Comparison of ENCODE assay signal across 27 mouse cellular contexts in genomic region chr4:107181866-107182265, GRCm38 (mm10). TPM values are rescaled to one million over a fixed set of nuclear protein-coding genes. Genes with fewer than 3 reads are reported as not detected.
DNase-seq lines count a peak whose midpoint lies in the region; ATAC-seq and TF ChIP-seq lines count a peak whose summit lies in the region.
"Had no signal": no experiment of that assay in that cellular context is flagged by ENCODE, and none has a peak within 500 bp of the region (broad histone marks: within the 10 kb centered on the region; RNA-seq: fewer than 3 reads in every experiment).

No protein-coding gene starts in this region.

- TF ChIP-seq CTCF in embryonic fibroblast, embryonic 13.5 days (IDR thresholded peaks at IDR 0.05; ENCODE audit: borderline replicate concordance, insufficient read depth, low read length), result no peak

- ATAC-seq in erythroblast, adult 5-6 weeks (replicated peaks; ENCODE audit: low FRiP score, poor library complexity, severe bottlenecking), result no peak
- no peak for ATAC-seq in midbrain, embryonic 13.5 days
- ATAC-seq in midbrain, embryonic 16.5 days, result no peak
- ATAC-seq: forebrain, embryonic 16.5 days; inflammation-experienced regulatory T-cells, adult 6 months had no signal

- peak overlapping the region; percentile 37 for H3K4me3 ChIP-seq in erythroblast, embryonic 14.5 days (replicated peaks)
- no peak overlapping the region for H3K4me3 ChIP-seq in midbrain, embryonic 13.5 days (replicated peaks)
- no peak overlapping the region for H3K4me3 ChIP-seq in midbrain, embryonic 10.5 days
- no peak overlapping the region for H3K4me3 ChIP-seq in embryonic fibroblast, embryonic 13.5 days (ENCODE audit: insufficient read depth, low read length)
- H3K4me3 ChIP-seq in midbrain, embryonic 16.5 days (ENCODE audit: low read depth, low read length), result no peak overlapping the region
- H3K4me3 ChIP-seq in forebrain, embryonic 10.5 days, result no peak overlapping the region
- H3K4me3 ChIP-seq: heart, embryonic 10.5 days; midbrain, embryonic 12.5 days had no signal

- H3K4me2 ChIP-seq in midbrain, embryonic 13.5 days (replicated peaks), result peak overlapping the region; percentile 13
- 0 out of 2 replicates have a peak overlapping the region, but pooled peaks have one; percentile 3 for H3K4me2 ChIP-seq in midbrain, embryonic 16.5 days (ENCODE audit: low read length)
- H3K4me2 ChIP-seq: midbrain, embryonic 12.5 days had no signal

- no peaks in the 10 kb centered on the region for H3K27me3 ChIP-seq in erythroblast, embryonic 14.5 days (ENCODE audit: control insufficient read depth)
- no peaks in the 10 kb centered on the region for H3K27me3 ChIP-seq in midbrain, embryonic 13.5 days
- H3K27me3 ChIP-seq in midbrain, embryonic 10.5 days (ENCODE audit: low read depth, poor library complexity, severe bottlenecking), result no peaks in the 10 kb centered on the region
- no peaks in the 10 kb centered on the region for H3K27me3 ChIP-seq in midbrain, embryonic 16.5 days (ENCODE audit: control insufficient read depth, insufficient read depth, low read depth, low read length)
- H3K27me3 ChIP-seq in forebrain, embryonic 10.5 days (ENCODE audit: poor library complexity, severe bottlenecking), result no peaks in the 10 kb centered on the region
- H3K27me3 ChIP-seq: midbrain, embryonic 12.5 days had no signal

- peaks cover 51% of the 10 kb centered on the region for H3K4me1 ChIP-seq in erythroblast, embryonic 14.5 days (ENCODE audit: control insufficient read depth)
- H3K4me1 ChIP-seq in midbrain, embryonic 13.5 days (replicated peaks), result peaks cover 43% of the 10 kb centered on the region
- peaks cover 30% of the 10 kb centered on the region for H3K4me1 ChIP-seq in midbrain, embryonic 10.5 days
- peaks cover 23% of the 10 kb centered on the region for H3K4me1 ChIP-seq in embryonic fibroblast, embryonic 13.5 days (ENCODE audit: control insufficient read depth, insufficient read depth, low read length)
- H3K4me1 ChIP-seq in midbrain, embryonic 16.5 days (ENCODE audit: control insufficient read depth, insufficient read depth, low read length), result peaks cover 35% of the 10 kb centered on the region
- H3K4me1 ChIP-seq in forebrain, embryonic 10.5 days, result peaks cover 29% of the 10 kb centered on the region

- no peak overlapping the region for H3K9ac ChIP-seq in midbrain, embryonic 13.5 days (replicated peaks)
- H3K9ac ChIP-seq in midbrain, embryonic 16.5 days (ENCODE audit: low read depth, low read length), result 0 out of 2 replicates have a peak overlapping the region, but pooled peaks have one; percentile 26
- H3K9ac ChIP-seq: midbrain, embryonic 12.5 days had no signal

- no peak for TF ChIP-seq POLR2A in embryonic fibroblast, embryonic 13.5 days (IDR thresholded peaks at IDR 0.05; ENCODE audit: low read depth, low read length)

- H3K9me3 ChIP-seq in erythroblast, embryonic 14.5 days (ENCODE audit: control insufficient read depth, low read length), result no peaks in the 10 kb centered on the region
- H3K9me3 ChIP-seq in midbrain, embryonic 13.5 days, result no peaks in the 10 kb centered on the region
- no peaks in the 10 kb centered on the region for H3K9me3 ChIP-seq in midbrain, embryonic 10.5 days (replicated peaks)
- no peaks in the 10 kb centered on the region for H3K9me3 ChIP-seq in midbrain, embryonic 16.5 days (replicated peaks; ENCODE audit: control insufficient read depth, low read length, poor library complexity, severe bottlenecking)
- no peaks in the 10 kb centered on the region for H3K9me3 ChIP-seq in forebrain, embryonic 10.5 days
- H3K9me3 ChIP-seq: heart, embryonic 10.5 days; midbrain, embryonic 12.5 days had no signal

- H3K27ac ChIP-seq in midbrain, embryonic 13.5 days, result no peak overlapping the region
- no peak overlapping the region for H3K27ac ChIP-seq in midbrain, embryonic 10.5 days (replicated peaks)
- 0 out of 2 replicates have a peak overlapping the region, but pooled peaks have one; percentile 38 for H3K27ac ChIP-seq in embryonic fibroblast, embryonic 13.5 days (ENCODE audit: insufficient read depth, low read length)
- no peak overlapping the region for H3K27ac ChIP-seq in midbrain, embryonic 16.5 days (ENCODE audit: low read length)
- no peak overlapping the region for H3K27ac ChIP-seq in forebrain, embryonic 10.5 days
- H3K27ac ChIP-seq: heart, embryonic 10.5 days; midbrain, embryonic 12.5 days had no signal

- peaks cover 30% of the 10 kb centered on the region for H3K36me3 ChIP-seq in erythroblast, embryonic 14.5 days (ENCODE audit: control insufficient read depth)
- peaks cover 9% of the 10 kb centered on the region for H3K36me3 ChIP-seq in midbrain, embryonic 13.5 days
- peaks cover 12% of the 10 kb centered on the region for H3K36me3 ChIP-seq in midbrain, embryonic 10.5 days
- peaks cover 5% of the 10 kb centered on the region; the same call in 1 of the 2 replicates for H3K36me3 ChIP-seq in midbrain, embryonic 16.5 days (ENCODE audit: control insufficient read depth, insufficient read depth, low read length)
- H3K36me3 ChIP-seq in forebrain, embryonic 10.5 days (replicated peaks), result peaks cover 14% of the 10 kb centered on the region

- DNase-seq in midbrain, embryonic 10.5 days (ENCODE audit: low spot score), result no peak
- DNase-seq in lung, postnatal 36 days, result no peak
- no peak for DNase-seq in forebrain, embryonic 10.5 days (ENCODE audit: extremely low spot score, low spot score)
- DNase-seq: adrenal gland, postnatal 25 days; cerebellum, adult 11-12 months; cerebellum, postnatal 25 days; embryo, embryonic 11 days; gastrocnemius, postnatal 36 days; kidney, adult 8-10 months; kidney, postnatal 14 days; left cerebral cortex, postnatal 4 days; lung, postnatal 14 days; thymus, postnatal 36 days had no signal

- 90% methylated on average over 6 of the region's 6 CpGs for WGBS in midbrain, embryonic 13.5 days
- 90% methylated on average over 6 of the region's 6 CpGs for WGBS in midbrain, embryonic 10.5 days
- whole genome bisulfite sequencing in midbrain, embryonic 16.5 days, result 84% methylated on average over 6 of the region's 6 CpGs
- WGBS in forebrain, embryonic 10.5 days, result 92% methylated on average over 6 of the region's 6 CpGs

RNA-seq across cellular contexts. Expression of gene Tceanc2, which starts 3.0 kb away (rescaled TPM):
- polyA plus RNA-seq in erythroblast, embryonic 14.5 days (2012), result 2.8 and 3.1 TPM in 2 replicates
- total RNA-seq in erythroblast, adult 5-6 weeks (2015; ENCODE audit: low replicate concordance), result 6.5 and 20.3 TPM in 2 replicates
- total RNA-seq in erythroblast, adult 5-6 weeks (2017; ENCODE audit: low replicate concordance), result 6.0 and 22.4 TPM in 2 replicates
- 28.4 and 45.1 TPM in 2 replicates for polyA plus RNA-seq in midbrain, embryonic 13.5 days (2015; fragmentation: Nextera tagmentation; extraction: Ambion mirVana)
- 30.6 and 39.7 TPM in 2 replicates for polyA plus RNA-seq in midbrain, embryonic 10.5 days (2016; fragmentation: Nextera tagmentation; extraction: Ambion mirVana)
- polyA plus RNA-seq in embryonic fibroblast, embryonic 13.5 days (2011; ENCODE audit: insufficient read length, low read depth, missing spikeins), result 23.0 and 29.7 TPM in 2 replicates
- polyA plus RNA-seq in midbrain, embryonic 16.5 days (2015; fragmentation: Nextera tagmentation; extraction: Ambion mirVana), result 18.1 and 27.2 TPM in 2 replicates
- polyA plus RNA-seq in forebrain, embryonic 10.5 days (2016; fragmentation: Nextera tagmentation; extraction: Ambion mirVana), result 21.4 and 33.5 TPM in 2 replicates

RNA-seq across cellular contexts. Expression of gene Tmem59, which starts 3.7 kb away (rescaled TPM):
- 10.0 and 10.7 TPM in 2 replicates for polyA plus RNA-seq in erythroblast, embryonic 14.5 days (2012)
- total RNA-seq in erythroblast, adult 5-6 weeks (2015; ENCODE audit: low replicate concordance), result 124 and 174 TPM in 2 replicates
- 146 and 147 TPM in 2 replicates for total RNA-seq in erythroblast, adult 5-6 weeks (2017; ENCODE audit: low replicate concordance)
- polyA plus RNA-seq in midbrain, embryonic 13.5 days (2015; fragmentation: Nextera tagmentation; extraction: Ambion mirVana), result 377 and 395 TPM in 2 replicates
- 279 and 311 TPM in 2 replicates for polyA plus RNA-seq in midbrain, embryonic 10.5 days (2016; fragmentation: Nextera tagmentation; extraction: Ambion mirVana)
- polyA plus RNA-seq in embryonic fibroblast, embryonic 13.5 days (2011; ENCODE audit: insufficient read length, low read depth, missing spikeins), result 388 and 440 TPM in 2 replicates
- polyA plus RNA-seq in midbrain, embryonic 16.5 days (2015; fragmentation: Nextera tagmentation; extraction: Ambion mirVana), result 356 and 359 TPM in 2 replicates
- 244 and 249 TPM in 2 replicates for polyA plus RNA-seq in forebrain, embryonic 10.5 days (2016; fragmentation: Nextera tagmentation; extraction: Ambion mirVana)

RNA-seq across cellular contexts. Expression of gene Ldlrad1, which starts 27.1 kb away (rescaled TPM):
- not detected in 2 replicates for polyA plus RNA-seq in erythroblast, embryonic 14.5 days (2012)
- 1.5 TPM in 1 of 2 replicates, not detected in the other for total RNA-seq in erythroblast, adult 5-6 weeks (2015; ENCODE audit: low replicate concordance)
- not detected in 2 replicates for total RNA-seq in erythroblast, adult 5-6 weeks (2017; ENCODE audit: low replicate concordance)
- polyA plus RNA-seq in midbrain, embryonic 13.5 days (2015; fragmentation: Nextera tagmentation; extraction: Ambion mirVana), result not detected in 2 replicates
- not detected in 2 replicates for polyA plus RNA-seq in midbrain, embryonic 10.5 days (2016; fragmentation: Nextera tagmentation; extraction: Ambion mirVana)
- not detected in 2 replicates for polyA plus RNA-seq in embryonic fibroblast, embryonic 13.5 days (2011; ENCODE audit: insufficient read length, low read depth, missing spikeins)
- polyA plus RNA-seq in midbrain, embryonic 16.5 days (2015; fragmentation: Nextera tagmentation; extraction: Ambion mirVana), result not detected in 2 replicates
- not detected in 2 replicates for polyA plus RNA-seq in forebrain, embryonic 10.5 days (2016; fragmentation: Nextera tagmentation; extraction: Ambion mirVana)
- total RNA-seq: gastrocnemius, postnatal 36 days; left cerebral cortex, adult 18-20 months; left cerebral cortex, postnatal 4 days; liver, adult 2 months had no signal
- polyA plus RNA-seq: forebrain, embryonic 16.5 days; heart, embryonic 10.5 days; heart, postnatal 0 days; hindbrain, embryonic 11.5 days; liver, adult 2 months; midbrain, embryonic 12.5 days; neural tube, embryonic 11.5 days had no signal

Comparison
In these comparisons a context has a peak if more than half of its experiments do, and no peak if none do; other contexts are left out.
1. RNA of gene Tmem59, which starts 3.7 kb away (polyA plus RNA-seq): 388 to 440 TPM in embryonic fibroblast, embryonic 13.5 days, 377 to 395 TPM in midbrain, embryonic 13.5 days, 356 to 359 TPM in midbrain, embryonic 16.5 days, 279 to 311 TPM in midbrain, embryonic 10.5 days and 244 to 249 TPM in forebrain, embryonic 10.5 days; 10.0 to 10.7 TPM in erythroblast, embryonic 14.5 days; every median in the first group is over 10 times any median in the second.